Mouse (Mus musculus) liver, embryonic 14.5 days (tissue): Measurements from ENCODE around the gene Tex21. TPM values are rescaled to one million over a fixed set of nuclear protein-coding genes. Genes with fewer than 3 reads are reported as not detected.
"Not testable (repeated sequence)": the region's sequence is repeated elsewhere in the genome, so short reads cannot be mapped to it uniquely, and the experiment has no call there.

ENCODE experiments used
- ATAC-seq: fragments of 200-750 bp; cut with Nextera tagmentation; 2 replicates; pipeline ENCODE4 v1.8.0; 2017; ENCODE audit warnings: moderate number of reproducible peaks, mild to moderate bottlenecking, moderate library complexity; ENCODE audit not compliant: insufficient read depth
- DNase-seq, 3 experiments: peaks; one replicate each; pipeline ENCODE4 v3.0.0-alpha.2; 2012 to 2013; ENCODE audit warnings: low read depth in 3 of 3, low spot score in 3 of 3
- H3K27ac ChIP-seq: fragments of 300-500 bp; sonication (generic); 2 replicates; pipeline ENCODE4 v1.5.1; 2014; ENCODE audit warnings: moderate library complexity, mild to moderate bottlenecking, control low read depth, inconsistent platforms
- H3K27me3 ChIP-seq: fragments of 300-500 bp; sonication (generic); 2 replicates; pipeline ENCODE4 v1.6.1; 2014; ENCODE audit warnings: mild to moderate bottlenecking, low read length, moderate library complexity; ENCODE audit not compliant: control insufficient read depth, insufficient read depth
- H3K36me3 ChIP-seq: fragments of 300-500 bp; sonication (generic); replicated peaks from 2 replicates; pipeline ENCODE4 v1.6.1; 2014; ENCODE audit warnings: low read depth; ENCODE audit not compliant: control insufficient read depth, insufficient read depth
- H3K4me1 ChIP-seq, 2 experiments: fragments of 200-500 bp in 1 of 2; fragments of 300-500 bp in 1 of 2; sonication (generic) in 1 of 2; replicated peaks; 2 replicates each; pipeline ENCODE4 v1.6.1; 2012 to 2014; ENCODE audit warnings: antibody characterized with exemption in 1 of 2, inconsistent platforms in 1 of 2, low read length in 1 of 2; ENCODE audit not compliant: control insufficient read depth in 2 of 2, insufficient read depth in 2 of 2
- H3K4me2 ChIP-seq: fragments of 300-500 bp; sonication (generic); 2 replicates; pipeline ENCODE4 v1.6.1; 2014; ENCODE audit warnings: low read depth, mild to moderate bottlenecking, control low read depth, moderate library complexity
- H3K4me3 ChIP-seq, 2 experiments: fragments of 200-500 bp in 1 of 2; fragments of 300-500 bp in 1 of 2; sonication (generic) in 1 of 2; 2 replicates each; pipeline ENCODE4 v1.5.1; 2012 to 2014; ENCODE audit warnings: low read depth in 2 of 2, low read length in 2 of 2, mild to moderate bottlenecking in 2 of 2, control low read depth in 1 of 2, inconsistent platforms in 1 of 2, moderate library complexity in 1 of 2; ENCODE audit not compliant: insufficient read depth in 1 of 2
- H3K9ac ChIP-seq: fragments of 300-500 bp; sonication (generic); replicated peaks from 2 replicates; pipeline ENCODE4 v1.6.1; 2014; ENCODE audit warnings: mild to moderate bottlenecking, control low read depth, moderate library complexity
- H3K9me3 ChIP-seq: fragments of 300-500 bp; sonication (generic); 2 replicates; pipeline ENCODE4 v1.6.1; 2016; ENCODE audit warnings: low read length, mixed read lengths; ENCODE audit not compliant: control insufficient read depth
- CTCF ChIP-seq: IDR thresholded peaks from 2 replicates; pipeline ENCODE4 v1.5.1; 2016; ENCODE audit warnings: antibody characterized with exemption, low read depth, control low read depth
- EP300 ChIP-seq: IDR thresholded peaks from 2 replicates; pipeline ENCODE4 v1.6.1; 2016; ENCODE audit warnings: antibody characterized with exemption, low read depth
- WGBS: fragments of 180-500 bp; shearing (Covaris S2); extraction: QIAGEN DNeasy Blood & Tissue Kit; methylation state at CpG from one replicate; pipeline ENCODE4 v1.1.7; 2014; ENCODE audit not compliant: insufficient replicate concordance; 5-methylcytosine and 5-hydroxymethylcytosine counted together
- polyA plus RNA-seq, 2 experiments: library from polyadenylated mRNA; depleted of rRNA in 1 of 2; stranded (reverse) in 1 of 2; unstranded in 1 of 2; fragments of >200 nt; fragmentation: Nextera tagmentation in 1 of 2; extraction: Ambion mirVana in 1 of 2; gene quantifications; 2 replicates each; pipeline versions ENCODE4 v1.2.1 to v1.2.3; 2012 to 2014

The Tex21 gene
- polyA plus RNA-seq, 2 experiments: 0.04 TPM; not detected in 1

- no peaks in the 10 kb centered on the region for H3K9me3 ChIP-seq
- no peaks in the 10 kb centered on the region for H3K36me3 ChIP-seq
- peaks cover 0 to 1% of the 10 kb centered on the region in 2 experiments; a peak in 1 of 4 replicates for H3K4me1 ChIP-seq
- DNase-seq (peak in 1 of 3 experiments; percentile 7), ATAC-seq (no peak)
- WGBS: 33% methylated on average over 16 of the region's 16 CpGs
- H3K4me2 ChIP-seq: peak overlapping the region; percentile 57
- peak; percentile 80 for TF ChIP-seq CTCF
- TF ChIP-seq EP300: no peak
- peaks cover 15% of the 10 kb centered on the region for H3K27me3 ChIP-seq
- peak overlapping the region in 1 of 2 experiments; percentile 30; a peak in 2 of 4 replicates for H3K4me3 ChIP-seq
- no peak overlapping the region for H3K27ac ChIP-seq
- H3K9ac ChIP-seq: no peak overlapping the region
These were observed 68.6 kb downstream of the Tex21 start for GRCm38 (mm10) chr12:76177864-76178518.

DNA sequence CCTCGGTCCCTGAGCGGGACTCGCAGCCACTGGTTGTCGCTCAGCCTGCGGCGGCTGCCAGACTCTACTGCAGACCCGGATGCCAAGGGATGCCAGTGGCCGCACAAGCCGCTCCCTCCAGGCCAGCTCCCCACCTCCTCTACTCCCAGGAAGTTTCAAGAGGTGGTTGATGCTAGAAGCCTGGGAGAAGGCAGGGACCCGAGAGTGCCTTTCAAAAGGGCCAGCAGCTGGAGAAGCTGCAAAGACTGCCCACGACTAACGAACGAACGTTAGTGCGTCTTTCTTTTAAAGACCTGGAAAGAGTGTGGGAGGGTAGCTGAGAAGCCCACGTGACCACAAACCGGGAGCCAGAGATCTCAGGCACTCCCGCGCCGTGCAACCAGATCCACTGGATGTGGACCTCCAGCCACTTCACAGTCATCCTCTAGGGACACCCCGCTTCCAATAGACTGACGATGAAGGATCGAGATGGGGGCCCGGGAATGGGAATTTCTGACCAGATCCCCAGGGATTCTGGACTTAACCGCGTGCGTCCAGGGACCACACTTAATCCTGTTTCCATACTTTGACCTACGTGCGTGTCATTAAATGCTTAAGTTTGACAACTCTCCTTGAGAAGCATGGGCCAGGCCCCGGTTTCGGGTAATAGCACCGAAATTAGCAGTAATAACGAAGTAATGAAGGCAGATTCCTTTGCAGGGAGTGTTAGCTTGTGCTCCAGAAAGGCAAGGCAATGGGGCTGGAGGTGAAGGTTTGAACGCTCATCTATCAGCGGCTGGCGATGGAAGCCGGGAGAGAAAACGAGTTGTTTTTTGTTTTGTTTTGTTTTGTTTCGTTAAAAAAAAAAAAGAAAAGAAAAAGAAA lies 69.3 kb downstream of the Tex21 start, which contains the start of gene Esr2:
Gene Esr2 (minus strand): TSS at position 260 of the 864 bp plus-strand sequence.
- TF ChIP-seq EP300 (no peak), CTCF (no peak)
- WGBS: under 1% methylated on average over 39 of the region's 39 CpGs
- Histone ChIP-seq H3K36me3 (no peaks in the 10 kb centered on the region), H3K27ac (no peak within 1 kb of the TSS), H3K4me2 (peak within 1 kb of the TSS; percentile 57), H3K9me3 (no peaks in the 10 kb centered on the region), H3K9ac (no peak within 1 kb of the TSS), H3K4me3 (peak within 1 kb of the TSS; percentile 30 to 42), H3K4me1 (peaks cover 0 to 1% of the 10 kb centered on the region in 2 experiments; a peak in 1 of 4 replicates), H3K27me3 (peaks cover 15% of the 10 kb centered on the region)
- ATAC-seq: no peak
- DNase-seq: no peak

- no peak overlapping the region for H3K4me3 ChIP-seq
- TF ChIP-seq CTCF (no peak), EP300 (no peak)
- no peaks in the 10 kb centered on the region for H3K36me3 ChIP-seq
- H3K4me2 ChIP-seq: no peak overlapping the region
- H3K27ac ChIP-seq: no peak overlapping the region
- ATAC-seq (no peak), DNase-seq (no peak)
- no peaks in the 10 kb centered on the region for H3K4me1 ChIP-seq
- H3K9ac ChIP-seq: no peak overlapping the region
- H3K9me3 ChIP-seq: no peaks in the 10 kb centered on the region
- WGBS: 49% methylated on average over 5 of the region's 5 CpGs
- H3K27me3 ChIP-seq: no peaks in the 10 kb centered on the region
These were observed 80.9 kb downstream of the Tex21 start for GRCm38 (mm10) chr12:76165641-76166040.

DNA sequence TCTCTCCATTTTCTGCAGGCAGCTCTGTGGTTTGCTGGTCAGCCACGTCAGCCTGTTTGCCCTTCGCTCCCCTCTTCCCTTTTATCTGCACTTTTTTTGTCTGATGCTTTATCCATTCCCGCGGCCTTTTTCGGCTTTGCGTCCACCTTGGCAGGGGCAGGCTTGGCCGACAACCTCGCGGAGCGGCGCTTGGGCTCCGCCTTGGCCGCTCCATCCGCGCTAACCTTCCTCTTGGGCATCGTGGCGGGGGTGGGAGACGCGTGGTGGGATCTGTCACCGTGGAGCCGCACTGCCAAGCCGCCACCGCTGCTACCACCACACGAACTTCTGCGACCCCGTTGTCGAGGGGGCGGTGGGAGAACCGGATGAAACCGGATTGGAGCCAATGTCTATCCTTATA lies 94.2 kb downstream of the Tex21 start:
- not testable (repeated sequence) for H3K9ac ChIP-seq, H3K36me3 ChIP-seq, H3K27ac ChIP-seq, H3K9me3 ChIP-seq, H3K4me3 ChIP-seq, H3K4me1 ChIP-seq, DNase-seq, ATAC-seq, H3K27me3 ChIP-seq
- WGBS: 14% methylated on average over 30 of the region's 30 CpGs
- peak overlapping the region; percentile 8; the same call in 1 of the 2 replicates for H3K4me2 ChIP-seq

Other genes starting within 250 kb of the Tex21 start
- gene Esr2, start 69.5 kb downstream of the Tex21 start, polyA plus RNA-seq (2012; rRNA removed): 0.01 TPM in 1 of 2 replicates, not detected in the other
- gene Esr2, start 69.5 kb downstream of the Tex21 start, polyA plus RNA-seq (2014; fragmentation: Nextera tagmentation; extraction: Ambion mirVana): not detected in 2 replicates
- gene Mthfd1, start 8.6 kb upstream of the Tex21 start, polyA plus RNA-seq (2012; rRNA removed): 37.5 and 58.5 TPM in 2 replicates
- 83.5 and 92.8 TPM in 2 replicates for gene Mthfd1, start 8.6 kb upstream of the Tex21 start, polyA plus RNA-seq (2014; fragmentation: Nextera tagmentation; extraction: Ambion mirVana)
- gene Akap5, start 78.1 kb upstream of the Tex21 start, polyA plus RNA-seq (2012; rRNA removed): 0.21 and 0.32 TPM in 2 replicates
- 0.14 and 0.25 TPM in 2 replicates for gene Akap5, start 78.1 kb upstream of the Tex21 start, polyA plus RNA-seq (2014; fragmentation: Nextera tagmentation; extraction: Ambion mirVana)
- 5.1 and 5.6 TPM in 2 replicates for gene Zbtb25, start 122.9 kb upstream of the Tex21 start, polyA plus RNA-seq (2012; rRNA removed)
- 7.2 and 7.8 TPM in 2 replicates for gene Zbtb25, start 122.9 kb upstream of the Tex21 start, polyA plus RNA-seq (2014; fragmentation: Nextera tagmentation; extraction: Ambion mirVana)
- gene Zbtb1, start 123.5 kb upstream of the Tex21 start, polyA plus RNA-seq (2012; rRNA removed): 1.5 and 2.6 TPM in 2 replicates
- gene Zbtb1, start 123.5 kb upstream of the Tex21 start, polyA plus RNA-seq (2014; fragmentation: Nextera tagmentation; extraction: Ambion mirVana): 3.5 and 4.4 TPM in 2 replicates
- gene Hspa2, start 157.4 kb upstream of the Tex21 start, polyA plus RNA-seq (2012; rRNA removed): 1.0 and 1.3 TPM in 2 replicates
- 1.4 and 1.9 TPM in 2 replicates for gene Hspa2, start 157.4 kb upstream of the Tex21 start, polyA plus RNA-seq (2014; fragmentation: Nextera tagmentation; extraction: Ambion mirVana)
- 0.03 and 0.04 TPM in 2 replicates for gene Ppp1r36, start 170.8 kb upstream of the Tex21 start, polyA plus RNA-seq (2012; rRNA removed)
- 0.09 TPM in 1 of 2 replicates, not detected in the other for gene Ppp1r36, start 170.8 kb upstream of the Tex21 start, polyA plus RNA-seq (2014; fragmentation: Nextera tagmentation; extraction: Ambion mirVana)